Mouse (Mus musculus) hindbrain, embryonic 11.5 days (tissue): ENCODE data around the gene Rhbg. TPM values are rescaled to one million over a fixed set of nuclear protein-coding genes. Genes with fewer than 3 reads are reported as not detected.

Source experiments
- ATAC-seq: fragments of 200-750 bp; cut with Nextera tagmentation; 2 replicates; pipeline ENCODE4 v1.8.0; 2017; ENCODE audit warnings: mild to moderate bottlenecking, moderate TSS enrichment, moderate library complexity; ENCODE audit not compliant: low FRiP score
- DNase-seq: peaks from one replicate; pipeline ENCODE4 v3.0.0-alpha.2; 2015; ENCODE audit warnings: low spot score
- H3K27ac ChIP-seq: fragments of 300-500 bp; sonication (generic); 2 replicates; pipeline ENCODE4 v1.5.1; 2014; ENCODE audit warnings: mild to moderate bottlenecking, low read depth, low read length
- H3K27me3 ChIP-seq: fragments of 300-500 bp; sonication (generic); 2 replicates; pipeline ENCODE4 v1.6.1; 2014; ENCODE audit warnings: mild to moderate bottlenecking, low read length, moderate library complexity, mixed read lengths; ENCODE audit not compliant: control insufficient read depth, insufficient read depth
- H3K36me3 ChIP-seq: fragments of 300-500 bp; sonication (generic); 2 replicates; pipeline ENCODE4 v1.6.1; 2014; ENCODE audit warnings: mild to moderate bottlenecking, low read length, moderate library complexity, mixed read lengths; ENCODE audit not compliant: control insufficient read depth, insufficient read depth
- H3K4me1 ChIP-seq: fragments of 300-500 bp; sonication (generic); replicated peaks from 2 replicates; pipeline ENCODE4 v1.6.1; 2014; ENCODE audit warnings: low read length, mixed read lengths; ENCODE audit not compliant: control insufficient read depth, insufficient read depth
- H3K4me2 ChIP-seq: fragments of 300-500 bp; sonication (generic); replicated peaks from 2 replicates; pipeline ENCODE4 v1.6.1; 2014; ENCODE audit warnings: mild to moderate bottlenecking, low read depth, low read length
- H3K4me3 ChIP-seq: fragments of 300-500 bp; sonication (generic); 2 replicates; pipeline ENCODE4 v1.5.1; 2014; ENCODE audit warnings: low read depth, low read length
- H3K9ac ChIP-seq: fragments of 300-500 bp; sonication (generic); 2 replicates; pipeline ENCODE4 v1.6.1; 2014; ENCODE audit warnings: low read depth, low read length
- H3K9me3 ChIP-seq: fragments of 300-500 bp; sonication (generic); 2 replicates; pipeline ENCODE4 v1.6.1; 2016; ENCODE audit warnings: low read length; ENCODE audit not compliant: control insufficient read depth
- WGBS: fragments of 180-500 bp; shearing (Covaris S2); extraction: QIAGEN DNeasy Blood & Tissue Kit; methylation state at CpG from one replicate; pipeline ENCODE4 v1.1.7; 2014; 5-methylcytosine and 5-hydroxymethylcytosine counted together
- polyA plus RNA-seq: library from polyadenylated mRNA; unstranded; fragments of >200 nt; fragmentation: Nextera tagmentation; extraction: Ambion mirVana; gene quantifications from 2 replicates; pipeline ENCODE4 v1.2.1, GENCODE M21; 2014

Gene Rhbg
- polyA plus RNA-seq, 1 experiment from 2014 or later = 0.25 TPM

DNA sequence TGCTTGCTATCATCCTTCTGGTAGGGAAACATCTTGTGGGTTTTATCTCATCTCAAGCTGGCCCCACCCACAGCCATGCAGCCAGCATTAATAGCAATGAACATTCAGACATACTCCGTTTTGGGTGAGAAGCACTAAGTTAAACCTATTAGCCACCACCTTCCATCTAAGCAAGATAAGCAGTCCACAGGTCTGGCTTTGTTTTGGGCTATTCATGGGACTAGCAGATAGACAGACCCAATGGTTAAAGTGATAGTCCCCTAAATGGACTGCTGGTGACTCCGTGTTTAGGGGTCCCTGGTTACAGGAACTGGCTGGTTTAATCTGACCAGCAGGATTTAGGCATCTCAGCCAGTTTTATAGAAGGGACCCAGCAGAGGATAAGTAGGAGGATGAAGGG lies 41.5 kb downstream of the Rhbg start:
- Histone ChIP-seq H3K36me3 (no peaks in the 10 kb centered on the region), H3K4me3 (peak overlapping the region; percentile 52), H3K9ac (peak overlapping the region; percentile 40; the same call in 1 of the 2 replicates), H3K9me3 (no peaks in the 10 kb centered on the region), H3K4me1 (no peaks in the 10 kb centered on the region; the same call in none of the 2 replicates), H3K27ac (peak overlapping the region; percentile 61), H3K4me2 (peak overlapping the region; percentile 53), H3K27me3 (peaks cover 69% of the 10 kb centered on the region)
- WGBS = 3% methylated on average over 2 of the region's 2 CpGs
- DNase-seq (peak; percentile 47), ATAC-seq (no peak)

DNA sequence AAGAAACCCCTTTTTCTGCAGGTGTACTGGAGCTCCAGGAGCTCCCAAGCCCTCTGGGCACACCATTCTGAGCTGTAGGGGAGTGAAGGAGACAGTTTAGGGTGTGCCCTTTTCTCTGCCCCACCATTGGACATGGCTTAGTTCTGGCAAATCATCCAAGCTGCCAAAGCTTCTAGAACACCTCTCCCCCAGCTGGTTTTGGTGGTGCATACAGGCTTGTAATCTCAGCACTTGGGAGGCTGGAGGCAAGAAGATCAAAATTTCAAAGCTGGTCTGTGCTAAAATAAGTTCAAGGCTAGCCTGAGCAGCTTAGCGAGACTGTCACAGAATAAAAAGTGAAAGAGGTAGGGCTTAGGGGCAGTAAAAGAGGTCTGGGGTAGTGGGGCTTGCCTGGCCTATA lies 42.2 kb downstream of the Rhbg start:
- H3K9me3 ChIP-seq = no peaks in the 10 kb centered on the region
- H3K27me3 ChIP-seq = peaks cover 70% of the 10 kb centered on the region
- no peak for DNase-seq
- peak overlapping the region; percentile 83 for H3K9ac ChIP-seq
- H3K4me1 ChIP-seq = no peaks in the 10 kb centered on the region; the same call in none of the 2 replicates
- no peak for ATAC-seq
- no peaks in the 10 kb centered on the region for H3K36me3 ChIP-seq
- H3K27ac ChIP-seq = peak overlapping the region; percentile 61
- H3K4me3 ChIP-seq = peak overlapping the region; percentile 55
- H3K4me2 ChIP-seq = peak overlapping the region; percentile 65
- WGBS = 10% methylated on average over 1 of the region's 1 CpGs

DNA sequence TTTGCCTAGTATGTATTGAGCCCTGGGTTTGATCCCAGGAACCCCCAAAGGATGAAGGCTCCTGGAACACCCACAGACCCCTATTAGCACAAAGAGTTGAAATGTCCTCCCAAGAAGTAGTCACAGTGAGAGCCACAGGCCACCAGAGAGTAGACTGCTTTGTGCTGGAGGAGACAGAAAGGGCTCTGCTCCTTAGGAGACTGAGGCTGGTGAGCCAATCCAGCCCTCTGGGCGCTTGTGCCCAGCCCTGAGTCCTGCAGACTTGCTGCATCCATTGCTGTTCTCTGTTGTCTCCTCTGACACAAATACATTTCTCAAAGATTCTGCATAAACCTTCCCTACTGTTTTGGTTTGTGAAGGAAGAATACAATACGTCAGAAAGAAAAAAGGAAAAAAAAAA lies 43.6 kb downstream of the Rhbg start:
- no peaks in the 10 kb centered on the region for H3K9me3 ChIP-seq
- H3K27ac ChIP-seq = no peak overlapping the region
- no peaks in the 10 kb centered on the region; the same call in none of the 2 replicates for H3K4me1 ChIP-seq
- ATAC-seq (no peak), DNase-seq (no peak)
- WGBS = 11% methylated on average over 2 of the region's 2 CpGs
- H3K27me3 ChIP-seq = peaks cover 75% of the 10 kb centered on the region
- H3K36me3 ChIP-seq = no peaks in the 10 kb centered on the region
- peak overlapping the region; percentile 55 for H3K4me3 ChIP-seq
- peak overlapping the region; percentile 65 for H3K4me2 ChIP-seq
- H3K9ac ChIP-seq = peak overlapping the region; percentile 83

DNA sequence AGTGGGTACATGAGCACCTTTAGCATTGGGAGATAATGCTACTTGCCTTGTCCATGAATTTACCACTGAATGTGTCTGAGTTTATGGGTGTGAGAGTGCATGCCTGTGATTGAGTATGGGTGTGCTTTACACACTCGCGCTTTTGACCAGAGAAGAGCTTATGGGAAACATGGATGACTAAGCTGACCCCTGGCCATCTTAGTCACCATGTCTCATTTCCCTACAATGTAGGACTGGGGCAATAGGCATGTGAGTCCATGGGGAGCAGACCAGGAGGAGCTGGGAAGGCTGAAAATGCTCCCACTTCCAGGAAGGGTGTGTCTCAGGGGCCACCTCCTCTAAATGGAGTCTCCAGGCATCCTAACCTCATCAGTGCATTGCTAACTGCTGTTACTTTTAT lies 44.4 kb downstream of the Rhbg start:
- H3K9ac ChIP-seq = peak overlapping the region; percentile 83
- peak overlapping the region; percentile 65 for H3K4me2 ChIP-seq
- H3K4me3 ChIP-seq = peak overlapping the region; percentile 55
- H3K27me3 ChIP-seq = peaks cover 76% of the 10 kb centered on the region
- no peaks in the 10 kb centered on the region for H3K9me3 ChIP-seq
- no peaks in the 10 kb centered on the region for H3K36me3 ChIP-seq
- ATAC-seq = no peak
- peak overlapping the region; percentile 42; the same call in 1 of the 2 replicates for H3K27ac ChIP-seq
- no peak for DNase-seq
- H3K4me1 ChIP-seq = no peaks in the 10 kb centered on the region; the same call in 1 of the 2 replicates
- 14% methylated on average over 2 of the region's 2 CpGs for WGBS

DNA sequence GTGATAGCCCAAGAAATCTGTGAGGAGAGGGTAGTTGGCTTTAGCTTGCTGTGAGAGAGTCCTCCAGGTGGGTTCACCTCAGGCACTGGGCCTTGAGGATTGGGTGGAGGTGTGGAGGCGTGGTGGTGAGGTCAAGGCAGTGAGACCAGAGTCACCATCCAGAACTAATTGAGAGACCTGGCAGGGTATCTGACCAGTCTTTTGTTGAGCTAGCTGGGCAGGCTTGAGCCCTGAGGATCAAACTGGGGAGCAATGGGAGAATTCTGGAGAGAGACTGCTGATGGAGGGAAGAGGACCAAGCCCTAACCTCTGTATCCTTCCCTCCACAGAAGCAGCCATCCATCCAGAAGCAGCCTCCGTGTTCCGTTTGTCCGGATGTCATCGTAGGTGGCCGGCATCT lies 45.2 kb downstream of the Rhbg start:
- Histone ChIP-seq H3K27ac (peak overlapping the region; percentile 24; the same call in 1 of the 2 replicates), H3K4me2 (peak overlapping the region; percentile 65), H3K9me3 (no peaks in the 10 kb centered on the region), H3K4me3 (peak overlapping the region; percentile 55), H3K27me3 (peaks cover 70% of the 10 kb centered on the region), H3K4me1 (no peaks in the 10 kb centered on the region), H3K9ac (peak overlapping the region; percentile 83), H3K36me3 (no peaks in the 10 kb centered on the region)
- no peak for ATAC-seq
- DNase-seq = no peak
- 0% methylated on average over 6 of the region's 6 CpGs for WGBS

DNA sequence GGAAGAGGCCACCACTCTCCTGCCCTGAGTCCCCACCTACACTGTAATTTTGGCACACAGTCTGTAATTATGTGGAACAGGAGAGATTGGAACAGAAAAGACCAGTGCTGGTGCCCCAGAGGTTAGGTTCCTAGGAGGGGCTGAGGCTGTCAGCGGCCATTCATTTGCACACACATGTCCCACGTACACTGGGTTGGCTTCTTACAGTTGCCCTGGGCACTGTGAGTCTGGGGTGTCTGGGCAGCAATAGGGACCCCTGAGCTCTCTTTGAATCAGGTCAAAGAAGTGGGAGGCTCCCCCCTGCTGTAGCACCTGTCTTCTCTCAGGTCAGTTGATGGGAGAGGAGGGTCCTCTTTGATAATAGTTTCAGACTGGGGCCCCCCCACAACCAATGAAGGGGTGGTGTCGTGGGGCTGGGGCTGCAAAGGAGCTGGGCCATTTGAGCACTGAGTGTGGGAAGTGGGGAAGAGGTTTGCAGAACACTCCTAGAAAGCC lies 46.2 kb downstream of the Rhbg start:
- Histone ChIP-seq H3K9ac (peak overlapping the region; percentile 83), H3K9me3 (no peaks in the 10 kb centered on the region), H3K27me3 (peaks cover 69% of the 10 kb centered on the region), H3K4me2 (peak overlapping the region; percentile 65), H3K27ac (peak overlapping the region; percentile 97), H3K4me3 (peak overlapping the region; percentile 55), H3K4me1 (peaks cover 9% of the 10 kb centered on the region), H3K36me3 (no peaks in the 10 kb centered on the region)
- ATAC-seq (no peak), DNase-seq (peak; percentile 33)
- WGBS = 8% methylated on average over 3 of the region's 3 CpGs

DNA sequence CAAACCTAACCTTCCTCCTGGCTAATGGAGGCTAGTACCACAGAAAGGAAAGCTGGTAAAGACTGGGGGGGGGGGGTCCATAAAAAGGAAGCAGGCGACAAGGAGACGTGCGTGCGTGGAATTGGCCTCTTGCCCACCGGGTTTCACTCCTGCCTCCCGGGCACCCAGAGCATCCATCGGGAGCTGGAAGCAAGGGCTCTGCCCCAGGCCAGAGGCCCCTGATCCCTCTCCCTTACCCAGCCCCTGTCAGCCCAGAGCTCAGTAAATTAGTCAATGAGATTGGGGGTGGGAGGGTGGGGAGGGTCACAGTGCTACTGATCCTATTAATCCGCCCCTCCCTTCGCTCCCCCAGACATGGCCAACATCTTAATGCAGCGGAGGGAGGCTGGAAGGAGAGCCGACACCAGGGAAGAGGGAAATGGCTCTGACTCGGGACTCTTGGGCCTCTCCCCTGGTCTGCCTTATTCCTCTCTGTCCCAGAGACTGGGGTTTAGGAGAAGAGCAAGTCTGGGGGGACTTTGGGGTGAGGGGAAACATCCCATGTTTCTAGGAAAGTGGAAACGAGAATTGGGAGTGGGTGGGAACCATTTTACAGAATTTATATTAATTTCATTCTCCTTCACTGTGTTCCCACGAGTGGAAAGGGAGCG lies 46.9 kb downstream of the Rhbg start:
- peak overlapping the region; percentile 65 for H3K4me2 ChIP-seq
- peak overlapping the region; percentile 55 for H3K4me3 ChIP-seq
- no peaks in the 10 kb centered on the region for H3K9me3 ChIP-seq
- H3K27ac ChIP-seq = peak overlapping the region; percentile 97
- peak; percentile 48 for DNase-seq
- no peak for ATAC-seq
- under 1% methylated on average over 12 of the region's 15 CpGs for WGBS
- H3K9ac ChIP-seq = peak overlapping the region; percentile 83
- peaks cover 11% of the 10 kb centered on the region for H3K4me1 ChIP-seq
- H3K27me3 ChIP-seq = peaks cover 70% of the 10 kb centered on the region
- no peaks in the 10 kb centered on the region for H3K36me3 ChIP-seq

DNA sequence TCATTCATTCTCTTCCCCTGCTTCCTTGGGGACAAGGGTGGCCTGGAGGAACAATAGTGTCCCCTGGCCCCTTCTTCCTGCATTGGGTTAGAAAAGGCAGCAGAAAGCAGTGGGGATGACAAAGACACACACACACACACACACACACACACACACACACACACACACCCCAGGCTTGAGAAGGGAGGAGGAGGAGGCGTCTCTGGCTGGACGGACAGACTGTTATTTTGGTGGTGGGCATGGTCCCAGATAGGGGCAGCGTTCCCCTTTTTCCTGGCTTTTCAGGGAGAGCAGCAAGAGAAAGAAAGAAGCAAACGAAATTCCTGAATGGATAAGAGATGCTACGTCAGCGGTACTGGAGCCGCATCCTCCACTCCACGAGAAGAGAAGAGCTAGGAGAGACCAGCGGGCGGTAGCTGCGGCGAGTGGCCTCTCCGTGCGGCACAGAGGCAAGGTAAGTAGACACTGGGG lies 47.6 kb downstream of the Rhbg start:
- Histone ChIP-seq H3K9me3 (no peaks in the 10 kb centered on the region), H3K9ac (peak overlapping the region; percentile 83), H3K4me2 (peak overlapping the region; percentile 65), H3K36me3 (no peaks in the 10 kb centered on the region), H3K4me3 (peak overlapping the region; percentile 55), H3K27ac (peak overlapping the region; percentile 97), H3K4me1 (peaks cover 11% of the 10 kb centered on the region), H3K27me3 (peaks cover 68% of the 10 kb centered on the region)
- ATAC-seq (peak; percentile 27), DNase-seq (peak; percentile 64)
- WGBS = 0% methylated on average over 13 of the region's 14 CpGs

DNA sequence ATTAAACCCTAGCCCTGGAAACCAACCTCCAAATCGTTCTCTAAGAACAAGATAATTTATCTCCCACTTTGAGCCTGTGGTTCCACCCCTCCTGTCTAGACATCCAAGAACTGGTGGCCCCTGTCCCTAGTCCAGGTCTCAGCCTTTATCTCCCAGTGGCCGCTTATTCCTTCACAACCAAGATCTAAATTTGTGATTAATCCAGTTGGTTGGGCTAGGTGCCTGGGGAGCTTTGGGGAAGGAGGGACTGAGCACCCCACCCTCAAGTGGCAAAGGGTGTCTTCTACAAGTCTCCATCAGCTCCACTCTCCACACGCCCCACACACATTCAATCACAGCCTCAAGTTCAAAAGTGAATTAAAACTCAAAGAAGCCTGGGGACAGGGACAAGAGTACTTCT lies 48.0 kb downstream of the Rhbg start:
- H3K9ac ChIP-seq = peak overlapping the region; percentile 83
- peak overlapping the region; percentile 55 for H3K4me3 ChIP-seq
- H3K4me2 ChIP-seq = peak overlapping the region; percentile 65
- peak overlapping the region; percentile 97 for H3K27ac ChIP-seq
- ATAC-seq = no peak; the same call in 1 of the 2 replicates
- WGBS = 2% methylated on average over 3 of the region's 3 CpGs
- H3K36me3 ChIP-seq = no peaks in the 10 kb centered on the region
- H3K9me3 ChIP-seq = no peaks in the 10 kb centered on the region
- DNase-seq = no peak
- H3K27me3 ChIP-seq = peaks cover 69% of the 10 kb centered on the region
- H3K4me1 ChIP-seq = peaks cover 11% of the 10 kb centered on the region
